Mouse (Mus musculus) layer of hippocampus, adult 9-11 months (tissue): Measurements from ENCODE around the gene Gm45717.

ENCODE experiments used
- DNase-seq: peaks from one replicate; pipeline ENCODE4 v3.0.0; 2022

Gm45717 gene

DNA sequence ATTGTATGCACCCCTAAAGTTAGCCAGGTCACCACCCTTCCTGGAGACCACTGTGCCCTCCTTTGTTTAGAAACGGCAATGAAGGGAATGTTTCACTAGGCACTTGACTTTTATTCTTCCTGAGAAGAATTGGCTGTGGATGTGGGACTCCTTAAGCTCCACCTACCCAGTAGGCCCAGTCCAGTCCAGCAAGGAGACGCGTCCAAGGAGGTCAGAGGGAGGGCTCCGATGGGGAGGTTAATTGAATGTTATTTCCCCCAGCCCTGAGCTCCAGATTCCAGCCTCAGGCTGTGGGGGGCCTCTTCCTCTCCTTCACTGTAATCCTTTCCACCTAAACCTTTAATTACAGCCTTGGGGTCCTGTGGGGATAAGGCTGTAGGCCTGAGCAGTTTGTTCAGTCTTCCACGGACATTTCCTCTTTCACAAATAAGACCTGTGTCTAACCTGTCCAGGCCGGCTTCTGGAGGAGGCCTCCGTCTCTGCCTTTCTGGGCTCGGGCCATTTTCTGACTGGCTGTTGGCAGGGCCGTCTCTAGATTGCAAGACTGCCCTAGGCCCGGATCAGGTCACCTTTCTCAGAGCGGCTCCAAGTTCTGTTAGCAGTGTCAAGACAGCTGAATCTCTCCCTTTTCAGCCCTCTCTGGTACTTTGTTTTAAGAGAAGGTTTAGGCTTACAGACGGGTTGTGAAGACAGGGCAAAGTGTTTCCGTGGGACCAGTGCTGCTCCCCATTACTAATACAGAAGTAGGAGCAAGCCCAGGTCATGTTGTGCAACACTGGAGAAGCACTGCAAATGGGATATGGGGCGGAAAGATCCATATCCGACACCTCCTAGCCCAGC, 53.5 kb downstream of the Gm45717 start:
- DNase-seq = no peak

DNA sequence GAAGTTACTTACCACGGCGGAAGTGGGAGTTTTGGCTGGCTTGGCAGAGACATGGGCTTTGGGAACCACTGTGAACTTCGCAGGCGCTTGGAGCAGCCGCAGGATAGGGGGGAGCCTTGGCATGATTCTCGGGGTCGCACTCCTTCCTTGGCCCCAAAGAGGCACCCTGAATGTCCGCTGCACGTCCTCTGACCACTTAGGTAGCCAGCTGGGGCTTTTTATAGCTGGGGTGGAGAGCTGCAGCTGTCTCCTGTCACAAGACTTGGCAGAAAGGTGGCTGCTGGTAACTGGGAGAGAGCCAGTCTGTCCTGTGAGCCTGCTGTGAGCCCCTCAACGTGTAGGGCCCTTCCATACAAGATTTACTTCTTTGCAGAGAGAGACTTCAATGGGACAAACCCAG, 55.5 kb downstream of the Gm45717 start, which contains the start of gene Cox8b:
Gene Cox8b, minus strand, starts transcription at position 227 of the 400 bp plus-strand sequence.
- DNase-seq = no peak
